Mouse (Mus musculus) frontal cortex, postnatal 25 days (tissue): ENCODE data around the gene Speer4d.
"Not testable (repeated sequence)": the region's sequence is repeated elsewhere in the genome, so short reads cannot be mapped to it uniquely, and the experiment has no call there.

Experiments
- DNase-seq, 2 experiments: peaks; one replicate each; pipeline ENCODE4 v3.0.0; 2022; ENCODE audit warnings: low spot score in 2 of 2

Gene Speer4d

DNA sequence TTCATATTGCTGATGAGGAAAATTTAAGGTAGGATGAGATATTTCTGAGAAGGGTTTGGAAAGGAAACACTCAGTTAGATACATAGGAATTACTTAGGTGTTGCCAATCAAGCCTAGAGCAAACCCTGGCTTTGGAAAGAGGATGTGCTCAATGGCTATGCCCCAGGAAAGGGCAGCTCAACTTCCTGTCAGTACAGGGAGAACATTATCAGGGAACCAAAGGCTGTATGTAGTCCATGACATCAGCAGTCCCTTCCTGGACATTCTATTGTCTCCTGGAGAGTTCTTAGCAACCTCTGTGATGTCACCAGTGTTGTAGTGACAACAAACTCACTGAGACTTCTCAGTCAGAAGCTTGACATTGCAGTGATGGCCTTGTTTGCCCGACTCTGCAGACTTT, at the start of gene Speer4d:
Speer4d (plus strand) TSS at position 301 of the 400 bp plus-strand sequence.
- DNase-seq: not testable (repeated sequence)

DNA sequence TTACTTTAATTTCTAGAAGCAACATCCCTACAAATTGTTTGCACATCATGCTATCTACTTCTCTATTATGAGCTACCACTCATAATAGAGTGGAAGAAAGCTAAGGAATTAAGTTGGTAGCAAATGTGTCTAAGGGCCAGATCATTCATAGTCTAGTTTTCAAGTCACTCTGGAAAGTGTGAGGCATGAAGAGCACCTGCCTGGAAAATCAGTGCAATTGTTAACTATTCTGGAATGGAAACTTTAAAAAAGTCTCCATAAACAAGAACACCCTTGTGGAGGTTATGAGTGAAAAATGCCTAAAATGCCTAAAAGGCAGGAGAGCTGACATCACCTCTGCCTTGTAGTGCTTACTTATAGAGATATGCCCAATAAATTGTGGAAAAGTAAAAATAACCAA, 45.1 kb upstream of the Speer4d start:
- DNase-seq: not testable (repeated sequence)

DNA sequence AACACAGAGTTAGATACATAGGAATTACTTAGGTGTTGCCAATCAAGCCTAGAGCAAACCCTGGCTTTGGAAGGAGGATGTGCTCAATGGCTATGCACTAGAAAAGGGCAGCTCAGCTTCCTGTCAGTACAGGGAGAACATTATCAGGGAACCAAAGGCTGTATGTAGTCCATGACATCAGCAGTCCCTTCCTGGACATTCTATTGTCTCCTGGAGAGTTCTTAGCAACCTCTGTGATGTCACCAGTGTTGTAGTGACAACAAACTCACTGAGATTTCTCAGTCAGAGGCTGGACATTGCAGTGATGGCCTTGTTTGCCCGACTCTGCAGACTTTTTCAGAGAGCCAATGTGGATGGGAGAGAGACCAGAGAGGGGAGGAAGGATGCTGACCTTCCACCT, 41.8 kb upstream of the Speer4d start, which contains the start of gene Gm21083:
Gm21083 (plus strand) TSS at position 301 of the 400 bp plus-strand sequence.
- DNase-seq: not testable (repeated sequence)

DNA sequence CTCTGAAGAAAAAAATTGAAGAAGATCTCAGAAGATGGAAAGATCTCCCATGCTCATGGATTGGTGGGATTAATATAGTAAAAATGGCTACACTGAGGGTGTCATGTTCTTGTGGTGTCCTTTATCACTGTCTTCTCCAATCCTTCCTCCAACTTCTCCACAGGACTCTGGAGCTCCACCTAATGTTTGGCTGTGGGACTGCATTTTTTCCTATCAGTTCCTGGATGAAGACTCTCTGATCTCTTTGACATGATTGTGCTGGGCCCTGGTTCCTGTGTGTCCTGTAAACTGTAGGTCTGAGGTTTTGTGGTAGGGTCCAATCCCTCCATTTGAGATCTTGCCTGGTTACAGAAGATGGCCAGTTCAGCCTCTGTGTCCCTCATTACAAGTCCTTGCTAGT, 32.5 kb upstream of the Speer4d start:
- DNase-seq: not testable (repeated sequence)

DNA sequence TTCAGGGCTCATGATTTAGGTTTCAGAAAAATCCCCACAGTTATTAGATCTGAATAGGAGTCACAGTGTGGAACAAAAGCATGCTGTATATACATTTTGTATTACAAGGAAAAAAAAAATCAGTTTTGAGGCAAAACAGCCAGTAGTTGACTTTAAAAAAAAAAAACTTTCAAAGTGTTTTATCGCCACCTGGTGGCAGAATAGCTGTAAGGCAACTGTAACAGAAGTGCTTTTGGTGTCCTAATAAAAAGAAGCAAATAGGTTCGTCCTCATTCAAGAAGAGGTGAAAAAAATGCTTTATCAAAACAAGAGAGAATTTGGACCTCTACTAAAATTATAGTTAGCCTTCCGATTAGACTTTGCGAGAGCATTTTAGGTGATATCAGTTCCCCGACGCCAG, 30.6 kb upstream of the Speer4d start:
- not testable (repeated sequence) for DNase-seq

DNA sequence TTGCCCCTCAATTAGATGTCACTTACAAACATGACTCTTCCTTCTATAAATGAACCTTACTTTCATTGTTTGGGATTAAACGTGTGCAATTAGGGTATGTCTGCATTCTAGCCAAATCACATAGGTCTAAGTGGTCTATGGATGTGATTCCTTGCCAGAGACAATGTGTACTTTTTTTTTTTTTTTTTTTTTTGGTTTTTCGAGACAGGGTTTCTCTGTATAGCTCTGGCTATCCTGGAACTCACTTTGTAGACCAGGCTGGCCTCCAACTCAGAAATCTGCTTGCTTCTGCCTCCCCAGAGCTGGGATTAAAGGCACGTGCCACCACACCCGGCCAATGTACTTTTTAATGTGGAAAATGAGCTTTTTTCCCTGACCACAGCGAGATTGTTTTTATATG, 28.2 kb upstream of the Speer4d start:
- not testable (repeated sequence) for DNase-seq

DNA sequence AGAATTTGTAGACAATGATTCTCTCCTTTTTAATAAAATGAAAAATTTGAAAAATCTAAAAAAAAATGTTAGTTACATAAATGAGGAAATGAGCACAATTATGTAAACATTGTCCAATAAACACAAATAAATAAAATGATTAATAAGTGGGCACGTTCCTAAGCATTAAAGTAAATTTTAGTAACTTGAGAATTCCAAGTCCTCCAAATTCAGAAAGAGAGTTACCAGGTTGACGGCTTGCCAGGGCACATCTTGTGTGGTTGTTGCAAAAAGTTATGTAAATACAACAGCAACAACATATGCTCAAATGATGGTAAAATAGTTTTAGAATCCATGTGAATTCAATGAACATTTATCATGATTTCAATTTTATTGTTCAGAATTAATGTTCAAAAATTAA, 27.3 kb upstream of the Speer4d start:
- not testable (repeated sequence) for DNase-seq

DNA sequence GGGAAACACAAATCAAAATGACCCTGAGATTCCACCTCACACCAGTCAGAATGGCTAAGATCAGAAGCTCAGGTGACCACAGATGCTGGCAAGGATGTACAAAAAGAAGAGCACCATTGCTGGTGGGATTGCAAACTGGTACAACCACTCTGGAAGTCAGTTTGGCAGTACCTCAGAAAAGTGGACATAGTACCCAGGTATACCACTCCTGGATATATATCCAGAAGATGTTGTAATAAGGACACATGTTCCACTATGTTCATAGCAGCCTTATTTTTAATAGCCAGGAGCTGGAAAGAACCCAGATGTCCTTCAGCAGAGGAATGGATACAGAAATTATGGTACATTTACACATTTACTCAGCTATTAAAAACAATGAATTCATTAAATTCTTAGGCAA, 20.0 kb upstream of the Speer4d start:
- not testable (repeated sequence) for DNase-seq

DNA sequence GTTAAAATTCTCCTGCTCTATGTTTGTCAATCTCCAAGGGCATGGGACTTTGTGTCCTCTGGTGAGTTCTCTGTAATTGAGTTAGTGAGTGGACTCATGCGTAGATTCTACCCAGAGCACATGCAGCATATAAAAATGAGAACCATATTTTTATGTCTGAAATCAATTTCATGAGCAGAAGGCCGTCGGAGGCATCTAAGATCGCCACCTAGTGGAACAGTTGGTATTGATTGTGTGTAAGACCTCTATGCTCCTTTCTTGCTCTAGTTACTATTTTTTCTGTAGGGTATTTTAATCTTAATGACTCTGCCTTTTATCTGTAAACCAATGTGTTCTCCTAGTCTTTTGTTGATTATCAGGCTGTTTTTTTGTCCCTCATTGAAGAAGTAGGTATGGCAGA, 18.5 kb upstream of the Speer4d start:
- DNase-seq: not testable (repeated sequence)

DNA sequence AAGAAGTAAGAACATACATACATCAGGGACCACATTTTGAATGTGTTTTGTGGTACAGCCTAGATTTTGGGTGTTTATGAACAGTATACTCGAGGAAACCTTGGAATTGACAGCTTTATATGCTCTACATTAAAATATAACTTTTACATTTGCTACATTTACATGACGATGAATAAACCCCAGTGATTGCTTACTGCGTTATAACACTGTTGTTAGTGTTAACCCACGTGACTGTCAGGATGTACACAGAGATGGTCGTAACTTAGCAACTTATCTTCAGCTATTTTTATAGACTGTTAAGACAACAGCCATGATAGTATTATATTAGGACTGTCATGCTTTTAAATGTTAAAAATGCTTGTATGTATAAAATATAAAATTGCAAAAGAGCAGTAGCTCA, 17.4 kb upstream of the Speer4d start:
- DNase-seq: not testable (repeated sequence)

DNA sequence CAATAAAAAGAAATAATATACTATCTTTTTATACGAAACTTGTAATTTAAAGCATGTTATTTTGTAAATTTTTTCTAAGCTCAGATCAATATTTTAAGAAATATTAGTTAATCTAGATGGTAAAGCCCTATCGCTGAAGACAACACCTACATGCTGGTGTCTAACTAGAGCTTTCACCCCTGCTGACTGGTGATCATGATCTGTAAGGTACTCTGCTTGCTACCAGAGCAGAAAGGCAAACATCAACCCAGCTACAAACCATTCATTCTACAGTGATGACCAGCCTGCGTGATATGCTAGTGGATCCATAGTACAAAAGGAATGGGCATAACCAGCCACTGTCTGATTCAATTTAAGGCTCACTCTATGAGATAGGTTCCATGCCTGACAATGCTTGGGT, 16.9 kb upstream of the Speer4d start:
- DNase-seq: not testable (repeated sequence)

DNA sequence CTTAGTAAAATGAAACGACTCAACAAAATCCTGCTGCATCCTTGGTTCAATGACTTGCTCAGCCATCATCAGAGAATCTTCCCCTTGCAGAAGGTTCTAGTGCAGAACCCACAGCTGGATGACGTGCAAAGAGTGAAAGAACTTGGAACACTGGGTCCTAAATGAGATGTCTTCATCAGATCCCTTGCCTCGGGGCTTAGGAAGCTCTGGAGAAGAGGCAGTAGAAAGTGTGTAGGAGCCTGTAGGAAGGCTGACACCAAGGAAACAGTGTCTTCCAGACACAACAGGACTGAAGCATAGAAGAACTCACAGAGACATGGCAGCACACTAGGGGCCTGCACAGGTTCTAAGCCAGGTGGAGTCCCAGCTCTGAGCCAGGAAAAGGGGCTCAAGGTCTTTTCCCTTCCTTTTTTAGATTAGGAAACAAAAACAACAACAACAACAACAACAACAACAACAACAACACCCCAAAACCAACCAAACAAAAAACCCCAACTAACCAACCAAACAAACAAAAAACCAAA, 16.4 kb upstream of the Speer4d start:
- DNase-seq: not testable (repeated sequence)

DNA sequence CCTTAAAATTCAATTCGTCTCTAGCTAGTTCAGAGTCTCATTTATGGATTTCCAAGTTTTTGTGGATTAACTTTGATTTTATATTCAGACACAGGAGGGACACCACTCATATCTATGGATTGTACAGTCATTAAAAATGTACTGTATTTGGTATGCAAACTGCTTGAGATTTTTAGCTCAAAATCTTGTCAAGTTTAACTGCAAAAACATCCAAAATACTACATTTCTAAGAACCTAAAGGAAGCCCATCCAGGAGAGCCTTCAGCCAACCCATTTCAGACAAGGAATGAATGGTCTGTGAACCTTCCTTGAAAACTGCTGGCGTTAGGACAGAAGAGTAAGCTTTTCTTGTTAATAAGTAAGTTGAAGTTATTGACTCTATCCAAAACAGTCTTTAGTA, 15.9 kb upstream of the Speer4d start:
- DNase-seq: not testable (repeated sequence)

DNA sequence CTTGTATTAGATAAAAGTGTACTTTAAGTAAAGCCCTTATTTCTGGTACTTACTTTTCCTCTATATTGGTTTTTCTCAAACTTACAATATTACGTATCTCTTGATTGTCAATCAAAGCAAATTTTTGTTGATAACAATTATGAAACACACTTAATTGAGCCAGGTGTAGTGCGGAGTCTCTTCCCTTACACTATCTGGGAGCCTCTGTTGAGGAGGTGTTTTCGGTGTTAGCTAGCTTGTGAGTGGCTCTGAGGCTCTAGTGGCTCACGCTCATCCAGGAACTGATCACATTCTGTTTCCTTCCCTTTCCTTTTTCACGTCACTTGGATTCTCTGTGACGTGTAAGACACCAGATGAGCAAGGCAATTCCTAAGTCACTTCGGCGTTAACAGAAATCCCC, 15.3 kb upstream of the Speer4d start:
- DNase-seq: not testable (repeated sequence)

DNA sequence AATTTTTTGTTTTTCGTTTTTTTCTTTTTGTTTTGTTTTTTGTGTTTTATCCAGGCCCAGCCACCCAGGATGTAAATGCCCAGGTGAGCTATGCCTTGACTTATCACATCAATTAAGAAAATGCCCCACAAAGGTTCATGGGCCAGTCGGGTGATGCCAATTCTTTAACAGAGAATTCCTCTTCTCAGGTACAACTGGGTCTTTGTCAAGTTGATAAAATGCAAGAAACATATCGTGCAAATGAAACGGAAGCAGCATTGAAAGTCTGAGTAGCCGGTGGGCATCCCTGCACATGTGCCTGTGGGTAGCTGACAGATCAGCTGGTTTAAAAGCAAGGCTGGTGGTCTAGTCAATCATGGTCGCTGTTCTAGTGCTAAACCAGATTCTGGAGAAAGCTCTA, 12.2 kb upstream of the Speer4d start:
- DNase-seq: peak in 1 of 2 experiments; percentile 10

DNA sequence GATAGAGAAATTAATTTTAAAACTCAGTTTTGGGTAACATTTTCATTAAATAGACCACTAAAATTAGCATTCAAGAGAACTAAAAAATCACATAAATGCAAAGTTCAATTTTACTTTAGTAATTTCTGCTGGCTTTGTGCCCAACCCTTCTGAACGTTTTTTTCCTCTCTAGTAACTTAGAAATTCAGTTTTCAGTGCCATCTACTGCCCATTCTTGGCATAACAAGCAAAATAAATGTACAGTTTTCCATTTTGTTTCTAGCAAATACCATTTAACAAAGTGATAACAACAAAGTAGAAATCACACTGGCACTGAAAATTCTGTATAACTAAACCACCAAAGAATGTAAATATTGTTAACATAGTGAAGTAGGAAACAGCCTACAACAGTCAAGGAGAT, 8.2 kb upstream of the Speer4d start:
- DNase-seq: not testable (repeated sequence)

DNA sequence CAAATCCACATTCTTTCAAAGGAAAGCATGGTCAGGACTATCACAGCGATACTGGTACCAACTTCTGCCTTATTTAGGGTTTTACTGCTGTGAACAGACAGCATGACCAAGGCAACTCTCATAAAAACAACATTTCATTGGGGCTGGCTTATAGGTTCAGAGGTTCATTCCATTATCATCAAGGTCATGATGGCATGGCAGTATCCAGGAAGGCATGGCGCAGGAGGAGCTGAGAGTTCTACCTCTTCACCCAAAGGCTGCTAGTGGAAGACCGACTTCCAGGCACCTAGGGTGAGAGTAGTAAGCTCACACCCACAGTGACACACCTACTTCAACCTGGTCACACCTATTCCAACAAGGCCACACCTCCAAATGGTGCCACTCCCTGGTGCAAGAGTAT, 2.7 kb upstream of the Speer4d start:
- not testable (repeated sequence) for DNase-seq

DNA sequence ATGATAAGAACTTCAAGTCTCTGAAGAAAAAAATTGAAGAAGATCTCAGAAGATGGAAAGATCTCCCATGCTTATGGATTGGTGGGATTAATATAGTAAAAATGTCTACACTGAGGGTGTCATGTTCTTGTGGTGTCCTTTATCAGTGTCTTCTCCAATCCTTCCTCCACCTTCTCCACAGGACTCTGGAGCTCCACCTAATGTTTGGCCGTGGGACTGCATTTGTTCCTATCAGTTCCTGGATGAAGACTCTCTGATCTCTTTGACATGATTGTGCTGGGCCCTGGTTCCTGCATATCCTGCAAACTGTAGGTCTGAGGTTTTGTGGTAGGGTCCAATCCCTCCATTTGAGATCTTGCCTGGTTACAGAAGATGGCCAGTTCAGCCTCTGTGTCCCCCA, 9.3 kb downstream of the Speer4d start:
- DNase-seq: not testable (repeated sequence)

DNA sequence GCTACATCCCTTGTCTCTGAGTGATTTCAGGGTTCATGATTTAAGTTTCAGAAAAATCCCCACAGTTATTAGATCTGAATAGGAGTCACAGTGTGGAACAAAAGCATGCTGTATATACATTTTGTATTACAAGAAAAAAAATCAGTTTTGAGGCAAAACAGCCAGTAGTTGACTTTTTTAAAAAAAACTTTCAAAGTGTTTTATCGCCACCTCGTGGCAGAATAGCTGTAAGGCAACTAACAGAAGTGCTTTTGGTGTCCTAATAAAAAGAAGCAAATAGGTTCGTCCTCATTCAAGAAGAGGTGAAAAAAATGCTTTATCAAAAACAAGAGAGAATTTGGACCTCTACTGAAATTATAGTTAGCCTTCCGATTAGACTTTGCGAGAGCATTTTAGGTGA, 11.2 kb downstream of the Speer4d start:
- DNase-seq: not testable (repeated sequence)

DNA sequence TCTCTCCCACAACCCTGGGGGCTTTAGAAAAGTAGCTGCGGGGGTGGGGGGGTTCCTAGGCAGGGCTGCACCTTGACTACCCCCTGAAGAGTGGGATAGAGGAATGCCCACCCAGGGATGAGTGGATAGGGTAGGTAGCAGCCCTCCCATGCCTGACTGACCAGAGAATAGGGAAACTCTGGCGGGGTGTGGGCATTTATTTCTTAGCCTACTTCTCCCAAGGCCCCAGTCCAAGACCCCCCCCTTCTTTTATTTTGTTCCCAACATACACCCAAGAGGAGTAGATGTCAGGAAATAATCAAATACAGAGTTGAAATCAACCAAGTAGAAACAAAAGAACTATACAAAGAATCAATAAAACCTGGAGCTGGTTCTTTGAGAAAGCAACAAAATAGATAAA, 18.8 kb downstream of the Speer4d start:
- not testable (repeated sequence) for DNase-seq

DNA sequence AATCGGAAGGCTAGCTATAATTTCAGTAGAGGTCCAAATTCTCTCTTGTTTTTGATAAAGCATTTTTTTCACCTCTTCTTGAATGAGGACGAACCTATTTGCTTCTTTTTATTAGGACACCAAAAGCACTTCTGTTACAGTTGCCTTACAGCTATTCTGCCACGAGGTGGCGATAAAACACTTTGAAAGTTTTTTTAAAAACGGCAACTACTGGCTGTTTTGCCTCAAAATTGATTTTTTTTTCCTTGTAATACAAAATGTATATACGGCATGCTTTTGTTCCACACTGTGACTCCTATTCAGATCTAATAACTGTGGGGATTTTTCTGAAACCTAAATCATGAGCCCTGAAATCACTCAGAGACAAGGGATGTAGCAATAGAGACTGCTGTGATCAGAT, 26.8 kb downstream of the Speer4d start:
- not testable (repeated sequence) for DNase-seq

DNA sequence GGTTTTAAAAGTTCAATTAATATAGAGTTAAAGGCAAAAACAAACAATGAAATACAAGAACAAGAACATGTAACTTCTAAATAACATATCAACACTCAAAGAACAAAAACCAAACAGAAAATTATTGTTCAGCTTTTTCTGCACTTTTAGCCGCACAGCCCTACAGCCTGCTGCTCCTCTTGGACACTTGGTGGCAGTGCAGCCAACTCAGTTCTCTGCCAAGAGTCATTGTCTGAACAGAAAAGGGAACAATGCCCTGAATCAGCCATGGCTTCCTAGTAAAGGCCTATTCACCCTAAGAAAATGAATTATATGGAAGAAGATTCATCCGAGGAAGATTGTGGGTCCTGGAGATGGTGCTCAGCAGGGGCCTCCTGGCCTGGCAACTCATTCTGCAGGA, 33.5 kb downstream of the Speer4d start:
- DNase-seq: not testable (repeated sequence)

DNA sequence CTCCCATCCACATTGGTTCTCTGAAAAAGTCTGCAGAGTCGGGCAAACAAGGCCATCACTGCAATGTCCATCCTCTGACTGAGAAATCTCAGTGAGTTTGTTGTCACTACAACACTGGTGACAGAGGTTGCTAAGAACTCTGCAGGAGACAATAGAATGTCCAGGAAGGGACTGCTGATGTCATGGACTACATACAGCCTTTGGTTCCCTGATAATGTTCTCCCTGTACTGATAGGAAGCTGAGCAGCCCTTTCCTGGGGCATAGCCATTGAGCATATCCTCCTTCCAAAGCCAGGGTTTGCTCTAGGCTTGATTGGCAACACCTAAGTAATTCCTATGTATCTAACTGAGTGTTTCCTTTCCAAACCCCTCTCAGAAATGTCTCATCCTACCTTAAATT, 38.1 kb downstream of the Speer4d start, which contains the start of gene 4930572O03Rik:
4930572O03Rik (minus strand) TSS at position 101 of the 400 bp plus-strand sequence.
- not testable (repeated sequence) for DNase-seq

DNA sequence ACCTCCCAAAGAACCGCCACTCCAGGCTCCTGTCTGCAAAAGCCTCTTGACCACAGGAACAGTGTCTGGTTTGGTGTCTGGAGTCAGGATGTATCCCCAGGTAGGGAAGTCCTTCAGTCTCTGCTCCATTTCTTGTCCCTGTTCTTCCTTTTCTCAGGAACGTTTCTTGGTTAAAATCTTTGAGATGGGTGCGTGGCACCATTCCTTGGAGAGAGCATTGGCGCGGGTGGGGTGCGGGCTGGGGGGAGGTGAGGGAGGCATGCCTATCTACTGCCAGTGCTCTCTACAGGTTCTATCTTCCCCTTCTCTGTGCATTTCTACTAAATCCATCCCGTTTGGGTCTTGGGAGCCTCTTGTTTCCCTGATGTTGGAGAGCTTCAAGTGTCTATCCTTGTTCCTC, 45.0 kb downstream of the Speer4d start:
- DNase-seq: not testable (repeated sequence)
